Mouse (Mus musculus): ENCODE results near the gene Asic2.
A peak's percentile ranks its signal among the peaks of the same experiment; 100 is the strongest.

Asic2 gene

DNA sequence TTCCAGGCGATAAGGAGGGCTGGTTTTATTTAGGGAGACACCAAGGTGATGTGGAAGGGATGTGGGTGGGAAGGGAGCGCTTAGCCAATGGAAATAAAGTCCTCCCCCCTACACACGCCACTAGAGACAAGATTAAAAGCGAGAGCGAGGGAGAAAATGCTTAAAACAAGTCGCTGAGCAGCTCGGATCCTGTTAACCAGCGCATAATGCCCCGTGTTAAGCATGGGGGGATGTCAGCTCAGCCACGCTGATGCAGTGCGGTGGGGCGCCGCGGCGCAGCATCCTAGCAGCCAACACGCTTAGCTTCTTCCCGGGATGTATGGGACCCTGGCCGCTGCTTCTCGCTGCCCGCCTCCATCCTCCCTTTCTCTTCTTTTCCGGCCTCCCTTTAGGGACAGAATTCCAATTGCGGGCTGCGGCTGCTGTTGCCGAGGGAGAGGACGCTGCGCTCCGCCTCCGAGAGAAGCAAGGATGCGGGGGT, at the start of gene Asic2:
Gene Asic2, minus strand, starts transcription at position 57 of the 481 bp plus-strand sequence.
- peak; percentile 60 for DNase-seq

- no peak for DNase-seq
These were observed 48.0 kb upstream of the Asic2 start for GRCm38 (mm10) chr11:82016181-82016780.

DNA sequence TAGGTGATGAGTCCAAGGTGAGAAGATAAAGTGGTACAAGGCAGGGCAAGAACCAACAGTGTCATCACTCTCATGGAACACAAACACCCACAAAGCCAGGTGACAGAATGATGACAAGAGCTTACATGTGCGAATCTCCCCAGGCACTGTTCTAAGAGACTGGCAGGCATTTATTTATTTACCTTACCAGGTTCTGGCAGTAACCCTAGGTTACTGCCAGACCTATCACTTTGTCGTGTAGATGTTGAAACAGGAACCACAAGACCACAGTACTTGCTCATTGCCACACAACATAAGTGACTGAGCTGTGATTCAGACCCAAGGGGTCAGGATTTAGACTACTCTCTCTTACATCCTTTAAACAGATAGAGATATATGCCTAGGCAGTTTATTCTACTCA, 46.8 kb upstream of the Asic2 start:
- DNase-seq, result no peak

- DNase-seq, result no peak
These were observed 45.5 kb upstream of the Asic2 start for GRCm38 (mm10) chr11:82013756-82014155.

DNA sequence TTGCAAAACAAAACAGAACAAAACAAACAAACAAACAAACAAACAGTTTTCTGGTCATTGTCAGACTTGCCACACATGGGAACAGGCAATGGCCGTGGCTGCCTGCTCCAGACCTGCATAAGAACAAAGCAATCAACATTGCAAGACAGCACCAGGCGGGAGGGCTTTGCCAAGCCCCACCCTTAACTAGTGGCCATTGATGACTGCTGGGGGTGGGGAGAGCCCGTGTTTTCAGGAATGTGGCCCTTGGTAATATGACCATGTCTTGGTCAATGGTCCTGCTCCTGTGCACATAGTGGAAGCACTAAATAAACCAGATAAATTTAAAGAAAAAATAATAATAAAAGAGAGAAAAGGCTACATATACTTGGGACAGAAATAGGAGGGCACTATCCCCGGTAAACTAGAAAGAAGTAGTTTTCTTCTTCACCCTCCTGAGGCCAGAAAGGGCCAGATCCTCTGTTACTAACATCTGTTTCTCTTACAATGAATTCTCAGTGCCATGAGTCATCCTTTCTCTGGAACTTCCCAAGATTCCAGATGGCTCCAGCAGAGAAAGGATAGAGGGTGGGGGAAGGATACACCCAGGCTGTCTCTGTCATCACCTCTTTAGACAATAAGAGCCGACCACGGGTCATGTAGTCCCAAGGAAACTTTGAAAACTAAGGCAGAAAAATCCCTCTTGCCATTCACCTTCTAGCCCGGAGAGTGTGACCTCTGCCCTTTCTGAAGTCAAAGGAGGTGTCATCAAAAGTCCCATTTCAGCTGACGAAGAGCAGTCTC, 43.3 kb upstream of the Asic2 start:
- no peak for DNase-seq

- DNase-seq, result no peak
These were observed 41.9 kb upstream of the Asic2 start for GRCm38 (mm10) chr11:82010115-82010514.

DNA sequence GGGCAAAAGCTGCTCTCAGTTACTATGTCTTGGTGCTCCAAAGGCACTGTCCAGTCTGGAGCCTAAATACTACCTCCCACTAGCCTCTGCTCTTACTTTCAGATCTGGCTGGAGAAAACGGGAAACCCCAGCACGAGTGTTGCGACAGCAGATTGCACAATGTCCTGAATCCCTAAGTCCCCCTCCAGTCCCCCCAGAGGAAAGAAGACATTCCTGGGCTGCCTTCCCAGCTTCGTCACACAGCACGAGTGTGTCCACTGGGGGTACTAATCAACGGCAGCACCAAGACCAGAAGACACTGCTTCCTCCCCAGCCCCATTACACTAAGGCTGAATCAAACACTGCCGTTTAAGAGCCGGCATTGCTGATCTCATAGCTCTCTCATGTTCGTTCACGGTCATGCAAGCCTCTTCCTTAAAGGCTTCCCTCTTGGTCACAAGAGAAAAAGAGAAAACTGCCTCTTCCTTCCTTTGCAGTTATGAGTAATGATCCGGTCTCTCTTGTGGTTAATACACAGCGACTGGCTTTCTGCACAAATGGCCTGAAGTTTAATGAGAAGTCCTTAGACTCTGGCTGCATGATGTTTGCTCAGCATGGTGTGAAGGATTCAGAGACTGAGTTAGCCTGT, 38.7 kb upstream of the Asic2 start:
- no peak for DNase-seq

DNA sequence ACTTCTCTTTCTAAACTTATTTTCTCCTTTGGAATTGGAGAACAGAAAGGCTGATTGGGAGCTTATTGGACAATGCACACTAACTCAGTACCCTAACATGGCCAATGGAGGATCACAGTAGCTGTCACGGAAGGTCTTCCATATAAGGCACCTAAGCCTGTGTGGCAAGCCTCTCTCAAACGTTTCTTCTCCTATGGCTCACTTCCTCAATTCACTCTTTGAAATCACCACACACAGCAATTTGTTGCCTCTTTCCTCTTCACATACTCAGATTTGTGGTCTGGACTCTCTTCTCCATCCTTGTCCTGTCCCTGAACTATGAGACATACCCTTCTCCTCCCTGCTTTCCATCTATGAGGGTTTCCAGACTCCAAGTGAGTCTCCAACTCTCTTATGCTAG, 36.6 kb upstream of the Asic2 start:
- no peak for DNase-seq

GRCm38 (mm10) chr11:82000581-82000980, 32.3 kb upstream of the Asic2 start:
- DNase-seq, result no peak

GRCm38 (mm10) chr11:81999469-81999868, 31.2 kb upstream of the Asic2 start:
- DNase-seq, result no peak

- no peak for DNase-seq
These were observed 30.4 kb upstream of the Asic2 start for GRCm38 (mm10) chr11:81998646-81999045.

- no peak for DNase-seq
These were observed 28.8 kb upstream of the Asic2 start for GRCm38 (mm10) chr11:81997085-81997484.

DNA sequence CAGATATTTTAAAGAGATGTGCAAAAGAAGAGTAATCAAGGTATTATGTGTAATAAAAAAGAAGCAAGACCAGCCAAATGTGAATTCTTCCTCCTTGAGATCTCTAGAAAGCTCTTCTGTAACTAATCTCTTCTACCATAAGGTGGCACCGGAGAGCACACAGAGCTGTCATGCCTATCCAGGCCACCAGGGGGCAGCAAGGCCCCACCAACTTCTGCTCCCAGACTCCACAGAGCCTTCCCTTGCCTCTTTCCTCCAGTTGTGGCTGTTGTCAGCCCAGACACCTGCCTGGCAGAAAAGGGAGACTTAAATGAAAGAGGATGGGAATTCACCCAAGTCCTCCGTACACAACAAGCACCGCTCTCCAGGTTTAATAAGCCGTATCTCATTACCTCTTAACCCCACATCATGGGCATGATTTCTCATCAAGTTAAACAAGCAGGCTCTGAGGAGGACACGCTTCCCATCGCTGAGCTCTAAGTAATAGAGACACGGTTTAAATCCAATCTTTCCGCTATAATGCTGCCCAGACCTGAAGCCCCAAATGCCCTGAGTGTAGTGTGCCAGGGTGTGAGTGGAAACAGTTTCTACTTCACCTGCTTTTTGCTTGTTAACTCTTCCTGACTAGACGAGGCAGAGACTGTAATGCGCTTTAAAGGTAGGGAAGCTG, 28.1 kb upstream of the Asic2 start:
- peak; percentile 82 for DNase-seq

DNA sequence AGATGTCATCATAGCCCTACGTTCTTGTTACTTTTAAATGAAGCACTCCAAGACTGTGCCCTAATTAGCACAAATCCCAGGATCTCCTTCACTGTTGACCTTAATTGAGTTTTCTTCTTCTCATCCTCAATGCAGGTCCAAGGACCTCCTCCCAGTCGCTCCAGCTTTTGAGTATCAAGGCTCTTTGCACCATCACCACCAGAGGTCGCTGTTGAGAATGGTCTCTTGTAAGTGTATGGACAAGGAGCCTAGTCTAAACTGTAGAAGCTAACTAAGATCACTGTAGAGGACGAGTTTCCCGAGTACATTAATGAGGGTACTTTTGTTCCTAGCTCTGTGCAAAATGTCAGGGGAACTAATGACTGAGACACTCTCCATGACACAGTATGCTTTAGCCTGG, 14.9 kb upstream of the Asic2 start:
- DNase-seq, result peak; percentile 85

- DNase-seq, result peak; percentile 90
These were observed 13.9 kb upstream of the Asic2 start for GRCm38 (mm10) chr11:81982191-81982590.

GRCm38 (mm10) chr11:81974577-81974976, 6.3 kb upstream of the Asic2 start:
- peak; percentile 58 for DNase-seq

DNA sequence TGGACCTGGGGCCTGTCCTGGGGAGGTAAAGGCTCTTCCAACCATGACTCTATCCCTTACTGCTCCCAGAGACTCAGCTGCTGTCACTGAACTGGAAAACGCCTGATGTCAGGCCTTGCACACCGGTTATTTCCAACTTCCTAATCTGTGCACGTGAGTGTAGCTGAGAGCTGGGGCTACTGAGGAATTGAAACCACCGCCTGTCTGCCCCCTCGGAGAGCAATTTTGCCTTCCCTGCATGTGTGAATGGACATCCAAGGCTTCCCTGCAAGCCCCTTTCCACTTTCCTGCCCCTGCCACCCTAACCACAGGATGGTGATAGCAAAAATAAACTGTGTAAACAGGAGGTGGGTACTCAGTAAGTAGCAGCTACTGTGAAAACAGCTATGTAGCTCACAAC, 5.4 kb upstream of the Asic2 start:
- no peak for DNase-seq

DNA sequence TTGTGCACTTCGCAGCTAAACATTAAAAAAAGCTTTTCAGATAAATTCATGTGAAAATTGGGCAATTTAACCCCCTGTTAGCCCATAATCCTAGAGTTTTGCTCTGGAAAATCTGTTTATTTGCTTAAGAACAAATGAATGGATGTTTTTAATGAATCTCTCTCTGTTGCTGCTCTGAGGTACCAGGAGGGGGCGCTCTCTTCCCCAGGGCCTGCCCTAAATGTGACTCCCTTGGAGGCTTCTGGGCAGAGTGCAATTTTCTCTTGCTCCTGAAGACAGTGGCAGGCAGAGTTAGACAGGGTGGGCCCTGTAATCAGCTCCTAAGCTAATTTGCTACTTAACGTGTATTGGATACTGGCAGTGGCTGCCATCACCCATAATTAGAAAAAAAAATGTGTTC, 3.8 kb upstream of the Asic2 start:
- peak; percentile 46 for DNase-seq

DNA sequence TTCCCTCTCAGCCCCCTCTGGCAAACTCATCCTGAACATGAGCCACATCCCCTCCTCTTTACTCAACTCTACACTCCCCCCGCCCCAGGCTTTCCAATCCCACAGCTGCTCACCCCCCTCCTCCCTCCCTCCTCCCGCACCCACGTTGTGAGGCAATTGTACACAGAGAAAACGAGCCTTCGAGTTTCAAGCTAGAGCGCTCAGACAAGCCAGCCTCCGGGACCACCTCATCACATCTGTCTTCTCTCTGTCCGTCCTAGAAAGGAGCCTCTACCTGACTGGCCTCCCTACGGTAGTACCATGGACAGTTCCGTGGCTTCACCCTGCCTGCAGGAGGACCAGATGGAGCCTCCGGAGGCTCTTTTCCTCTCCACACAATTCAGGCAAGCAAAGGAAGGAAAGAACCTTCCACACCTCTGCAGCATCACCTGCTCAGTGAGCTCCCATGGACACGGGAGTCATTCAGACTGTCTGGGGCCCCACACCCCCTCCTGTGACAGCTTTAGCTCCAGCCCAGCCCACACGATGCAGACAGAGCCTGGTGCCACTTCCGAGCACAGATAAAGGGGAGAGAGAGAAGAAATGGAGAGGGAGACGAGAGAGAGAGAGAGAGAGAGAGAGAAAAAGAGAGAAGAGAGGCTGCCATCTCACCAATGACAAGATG, 1.5 kb downstream of the Asic2 start:
- DNase-seq, result peak; percentile 82

- no peak for DNase-seq
These were observed 2.3 kb downstream of the Asic2 start for GRCm38 (mm10) chr11:81965653-81966625.

- peak; percentile 41 for DNase-seq
These were observed 3.7 kb downstream of the Asic2 start for GRCm38 (mm10) chr11:81964561-81964960.

GRCm38 (mm10) chr11:81954398-81954797, 13.9 kb downstream of the Asic2 start:
- DNase-seq, result no peak

All from retina, postnatal 1 day (tissue).